Mouse (Mus musculus): ENCODE measurements around the gene Tfcp2.
A peak's percentile ranks its signal among the peaks of the same experiment; 100 is the strongest.

Gene Tfcp2

GRCm38 (mm10) chr15:100486450-100486849 lies 65.4 kb downstream of the Tfcp2 start:
- peak; percentile 81 for DNase-seq (ENCODE audit: low spot score)

DNA sequence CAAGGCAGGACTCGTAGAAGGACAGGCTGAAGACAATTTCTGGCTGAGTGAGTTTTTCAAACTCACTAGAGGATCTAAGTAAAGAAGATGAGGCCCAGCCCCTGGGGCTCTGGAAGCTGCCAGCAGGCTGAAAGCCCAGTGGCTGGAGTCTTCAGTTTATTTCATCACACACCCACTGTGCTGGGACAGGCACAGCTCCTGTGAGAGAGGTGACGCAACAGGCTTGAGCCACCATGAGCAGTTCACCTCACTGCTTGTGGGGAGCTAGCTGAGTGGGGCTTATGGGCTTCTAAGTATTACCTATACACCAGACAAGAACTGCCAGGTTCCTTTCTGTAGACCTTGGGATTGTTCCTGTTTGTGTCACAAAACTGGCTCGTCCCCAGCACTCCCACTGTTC lies 66.2 kb downstream of the Tfcp2 start:
- DNase-seq (ENCODE audit: low spot score) = no peak

GRCm38 (mm10) chr15:100478925-100479324 lies 72.9 kb downstream of the Tfcp2 start:
- DNase-seq (ENCODE audit: low spot score) = no peak

GRCm38 (mm10) chr15:100478351-100478750 lies 73.5 kb downstream of the Tfcp2 start:
- no peak for DNase-seq (ENCODE audit: low spot score)

GRCm38 (mm10) chr15:100473926-100474503 lies 77.8 kb downstream of the Tfcp2 start:
- DNase-seq (ENCODE audit: low spot score) = no peak

- no peak for DNase-seq (ENCODE audit: low spot score)
Measured at GRCm38 (mm10) chr15:100470037-100470436, 81.8 kb downstream of the Tfcp2 start.

- DNase-seq (ENCODE audit: low spot score) = peak; percentile 32
Measured at GRCm38 (mm10) chr15:100469189-100469545, 82.6 kb downstream of the Tfcp2 start.

DNA sequence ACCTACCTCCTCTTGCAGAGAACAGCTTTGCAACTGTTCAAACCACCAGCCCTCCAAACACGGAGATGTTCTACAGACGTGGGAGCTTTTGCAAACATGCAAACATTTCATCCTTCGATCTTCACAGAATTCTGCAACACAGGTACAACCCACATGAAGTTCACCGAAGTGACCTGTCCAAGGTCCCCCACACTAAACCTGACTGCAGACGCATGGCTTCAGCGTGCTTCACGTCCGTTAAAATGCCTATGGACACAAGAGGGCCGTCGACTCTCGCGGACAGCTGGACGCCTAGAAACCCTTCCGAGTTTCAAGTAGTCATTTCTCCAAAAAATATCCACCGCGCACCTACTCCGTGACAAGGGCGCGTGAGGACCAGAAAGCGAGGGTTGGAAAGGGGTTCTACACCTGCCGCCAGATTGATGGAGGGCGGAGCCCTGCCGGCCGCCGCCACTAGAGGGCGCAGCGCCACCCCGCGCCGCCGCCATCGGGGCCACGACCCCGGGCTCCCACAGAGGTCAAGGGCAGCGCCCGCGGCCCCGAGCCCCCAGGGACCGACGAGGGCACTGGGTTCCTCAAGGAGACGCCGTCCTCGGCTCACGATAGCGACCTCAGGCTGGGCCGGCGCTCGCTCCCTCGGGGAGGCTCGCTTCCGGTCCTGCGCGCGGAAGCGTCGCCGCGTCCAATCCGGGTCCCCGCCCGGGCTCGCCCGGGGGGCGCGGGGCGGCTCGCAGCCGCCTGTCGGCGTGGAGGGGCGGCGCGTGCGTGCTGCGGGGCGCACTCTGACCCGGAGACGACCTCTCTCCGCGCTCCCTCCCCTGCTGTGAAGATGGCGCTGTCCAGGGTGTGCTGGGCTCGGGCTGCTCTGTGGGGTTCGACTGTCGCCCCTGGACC lies 83.3 kb downstream of the Tfcp2 start, which contains the start of gene Letmd1:
Letmd1 (plus strand) TSS at position 729 of the 894 bp plus-strand sequence.
- DNase-seq (ENCODE audit: low spot score) = peak; percentile 91

GRCm38 (mm10) chr15:100467738-100468137 lies 84.1 kb downstream of the Tfcp2 start:
- no peak for DNase-seq (ENCODE audit: low spot score)

- DNase-seq (ENCODE audit: low spot score) = no peak
Measured at GRCm38 (mm10) chr15:100465432-100465831, 86.4 kb downstream of the Tfcp2 start.

GRCm38 (mm10) chr15:100463712-100464111 lies 88.1 kb downstream of the Tfcp2 start:
- DNase-seq (ENCODE audit: low spot score) = peak; percentile 50

DNA sequence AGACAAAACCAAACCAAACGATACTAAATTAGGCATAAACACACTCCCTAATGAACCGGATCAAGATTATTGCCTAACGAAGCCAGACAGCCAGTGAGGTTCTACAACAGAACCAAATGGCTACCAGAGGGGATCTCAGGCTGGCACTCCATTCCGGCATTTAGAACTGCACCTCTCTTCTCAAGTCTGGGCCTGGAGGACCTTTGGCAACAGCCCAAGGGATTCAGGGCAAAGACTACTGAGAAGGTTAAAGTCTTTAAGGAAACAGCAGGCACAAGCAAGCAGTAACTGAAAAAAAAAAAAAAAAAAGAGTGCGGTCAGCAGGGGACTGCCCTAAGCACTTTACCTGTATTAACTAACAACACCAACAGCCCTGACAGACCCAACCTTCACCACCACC lies 89.7 kb downstream of the Tfcp2 start:
- DNase-seq (ENCODE audit: low spot score) = no peak

- DNase-seq (ENCODE audit: low spot score) = no peak
Measured at GRCm38 (mm10) chr15:100461646-100462045, 90.2 kb downstream of the Tfcp2 start.

- peak; percentile 67 for DNase-seq (ENCODE audit: low spot score)
Measured at GRCm38 (mm10) chr15:100460942-100461341, 90.9 kb downstream of the Tfcp2 start.

DNA sequence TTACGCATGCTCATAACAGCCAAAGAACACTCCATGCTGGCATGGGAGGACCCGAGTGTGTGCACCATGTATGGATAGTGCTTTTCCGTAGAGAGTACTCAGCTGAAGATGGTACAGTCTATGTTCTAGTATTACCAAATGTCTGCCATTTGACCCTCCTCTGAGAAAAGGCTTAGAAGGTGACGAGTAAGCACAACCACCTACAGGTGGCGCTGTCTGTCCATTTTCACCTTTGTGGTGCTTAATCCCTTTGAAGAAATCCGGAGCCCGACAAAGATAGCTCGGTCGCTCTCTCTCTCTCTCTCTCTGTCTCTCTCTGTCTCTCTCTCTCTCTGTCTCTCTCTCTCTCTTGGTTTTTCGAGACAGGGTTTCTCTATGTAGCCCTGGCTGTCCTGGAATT lies 93.8 kb downstream of the Tfcp2 start:
- peak; percentile 85 for DNase-seq (ENCODE audit: low spot score)

DNA sequence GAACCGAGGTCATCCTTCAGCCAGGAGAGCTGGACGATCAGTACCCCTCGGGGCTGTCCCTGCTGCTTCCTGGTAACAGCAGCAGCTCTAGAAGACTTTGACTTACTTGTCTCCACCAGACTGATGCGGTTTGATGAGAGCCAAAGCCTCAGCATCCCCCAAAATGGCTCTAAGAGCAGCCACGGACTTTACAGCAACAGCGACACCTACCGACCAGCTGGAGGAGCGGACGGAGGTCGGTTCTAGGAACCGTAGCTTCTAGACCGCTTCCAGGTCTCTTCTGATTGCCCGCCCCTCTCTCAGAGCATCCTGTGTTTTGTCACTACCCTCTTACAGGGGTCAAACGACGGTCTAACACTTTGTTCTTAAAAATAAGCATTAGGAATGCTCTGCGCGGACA lies 94.5 kb downstream of the Tfcp2 start:
- peak; percentile 95 for DNase-seq (ENCODE audit: low spot score)

- DNase-seq (ENCODE audit: low spot score) = no peak
Measured at GRCm38 (mm10) chr15:100456356-100456991, 95.3 kb downstream of the Tfcp2 start.

GRCm38 (mm10) chr15:100452486-100452885 lies 99.3 kb downstream of the Tfcp2 start:
- no peak for DNase-seq (ENCODE audit: low spot score)

DNA sequence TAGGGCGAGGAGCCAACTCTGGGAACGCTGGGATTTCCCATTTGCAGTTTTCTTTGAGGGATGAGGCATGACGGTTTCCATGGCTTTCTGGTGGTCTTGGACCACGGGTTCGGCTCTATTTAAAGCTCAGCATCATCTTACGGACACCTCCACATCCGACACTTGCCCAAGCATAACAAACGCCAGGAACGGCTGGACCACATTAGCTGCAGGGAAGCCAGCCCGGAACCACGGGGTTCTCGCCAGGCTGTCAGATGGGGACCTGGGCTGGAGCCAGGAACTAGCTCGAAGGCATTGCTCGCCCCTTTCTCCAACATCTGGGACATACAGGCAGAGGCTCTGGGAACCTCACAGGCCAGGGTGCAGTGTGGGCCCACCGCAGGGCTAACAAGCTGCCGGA lies 100.6 kb downstream of the Tfcp2 start:
- DNase-seq (ENCODE audit: low spot score) = no peak

GRCm38 (mm10) chr15:100449495-100449894 lies 102.3 kb downstream of the Tfcp2 start:
- DNase-seq (ENCODE audit: low spot score) = no peak

- no peak for DNase-seq (ENCODE audit: low spot score)
Measured at GRCm38 (mm10) chr15:100448572-100448971, 103.2 kb downstream of the Tfcp2 start.
